Mouse (Mus musculus): Measurements from ENCODE around the gene Gm2431. TPM values are rescaled to one million over a fixed set of nuclear protein-coding genes. Genes with fewer than 3 reads are reported as not detected.
"Not testable (repeated sequence)": the region's sequence is repeated elsewhere in the genome, so short reads cannot be mapped to it uniquely, and the experiment has no call there.

Gm2431 gene
- polyA plus RNA-seq (2014; fragmentation: Nextera tagmentation; extraction: Ambion mirVana), result not detected in 2 replicates

GRCm38 (mm10) chr7:142258254-142258653 lies at the start of gene Gm2431:
Gm2431 (minus strand) TSS chr7:142258354.
- ATAC-seq (replicated peaks; ENCODE audit: low FRiP score); H3K4me1 ChIP-seq (replicated peaks; ENCODE audit: control insufficient read depth, insufficient read depth, low read length); H3K9me3 ChIP-seq (ENCODE audit: control insufficient read depth, low read length); DNase-seq (ENCODE audit: low spot score); H3K4me3 ChIP-seq (ENCODE audit: low read depth, low read length); H3K4me2 ChIP-seq; H3K9ac ChIP-seq (ENCODE audit: low read depth, low read length); H3K27me3 ChIP-seq (replicated peaks; ENCODE audit: control insufficient read depth, insufficient read depth, low read length); H3K36me3 ChIP-seq (ENCODE audit: control insufficient read depth, insufficient read depth, low read length); H3K27ac ChIP-seq (ENCODE audit: low read depth, low read length): not testable (repeated sequence)
- WGBS, result 31% methylated on average over 1 of the region's 1 CpGs

- not testable (repeated sequence) for H3K4me3 ChIP-seq (ENCODE audit: low read depth, low read length); H3K9ac ChIP-seq (ENCODE audit: low read depth, low read length); H3K4me2 ChIP-seq; ATAC-seq (replicated peaks; ENCODE audit: low FRiP score); H3K27ac ChIP-seq (ENCODE audit: low read depth, low read length); H3K4me1 ChIP-seq (replicated peaks; ENCODE audit: control insufficient read depth, insufficient read depth, low read length); H3K36me3 ChIP-seq (ENCODE audit: control insufficient read depth, insufficient read depth, low read length); H3K27me3 ChIP-seq (replicated peaks; ENCODE audit: control insufficient read depth, insufficient read depth, low read length); DNase-seq (ENCODE audit: low spot score); H3K9me3 ChIP-seq (ENCODE audit: control insufficient read depth, low read length)
- 78% methylated on average over 1 of the region's 1 CpGs for WGBS
Observed at GRCm38 (mm10) chr7:142303929-142304328, 45.8 kb upstream of the Gm2431 start.

- Histone ChIP-seq H3K4me3 (ENCODE audit: low read depth, low read length) (no peak within 1 kb of the TSS), H3K27ac (ENCODE audit: low read depth, low read length) (no peak within 1 kb of the TSS), H3K9ac (ENCODE audit: low read depth, low read length) (no peak within 1 kb of the TSS), H3K4me2 (no peak within 1 kb of the TSS), H3K9me3 (ENCODE audit: control insufficient read depth, low read length) (no peaks in the 10 kb centered on the region), H3K27me3 (replicated peaks; ENCODE audit: control insufficient read depth, insufficient read depth, low read length) (no peaks in the 10 kb centered on the region), H3K36me3 (ENCODE audit: control insufficient read depth, insufficient read depth, low read length) (no peaks in the 10 kb centered on the region), H3K4me1 (replicated peaks; ENCODE audit: control insufficient read depth, insufficient read depth, low read length) (no peaks in the 10 kb centered on the region)
- WGBS, result 32% methylated on average over 3 of the region's 3 CpGs
- no peak for ATAC-seq (replicated peaks; ENCODE audit: low FRiP score)
- DNase-seq (ENCODE audit: low spot score), result no peak
Observed at GRCm38 (mm10) chr7:142303249-142303648, 45.1 kb upstream of the Gm2431 start, which contains the start of gene Krtap5-4. Krtap5-4 (plus strand) TSS chr7:142303549.

GRCm38 (mm10) chr7:142297018-142297417 lies 38.9 kb upstream of the Gm2431 start, which contains the start of gene Krtap5-1:
Krtap5-1 (minus strand) TSS chr7:142297118.
- H3K4me2 ChIP-seq; H3K4me1 ChIP-seq (replicated peaks; ENCODE audit: control insufficient read depth, insufficient read depth, low read length); H3K9me3 ChIP-seq (ENCODE audit: control insufficient read depth, low read length); H3K4me3 ChIP-seq (ENCODE audit: low read depth, low read length); DNase-seq (ENCODE audit: low spot score); ATAC-seq (replicated peaks; ENCODE audit: low FRiP score); H3K27me3 ChIP-seq (replicated peaks; ENCODE audit: control insufficient read depth, insufficient read depth, low read length); H3K27ac ChIP-seq (ENCODE audit: low read depth, low read length); H3K9ac ChIP-seq (ENCODE audit: low read depth, low read length); H3K36me3 ChIP-seq (ENCODE audit: control insufficient read depth, insufficient read depth, low read length): not testable (repeated sequence)

- WGBS, result 19% methylated on average over 4 of the region's 4 CpGs
- not testable (repeated sequence) for H3K27ac ChIP-seq (ENCODE audit: low read depth, low read length); DNase-seq (ENCODE audit: low spot score); H3K36me3 ChIP-seq (ENCODE audit: control insufficient read depth, insufficient read depth, low read length); H3K9ac ChIP-seq (ENCODE audit: low read depth, low read length); H3K9me3 ChIP-seq (ENCODE audit: control insufficient read depth, low read length); H3K4me2 ChIP-seq; H3K4me3 ChIP-seq (ENCODE audit: low read depth, low read length); ATAC-seq (replicated peaks; ENCODE audit: low FRiP score); H3K27me3 ChIP-seq (replicated peaks; ENCODE audit: control insufficient read depth, insufficient read depth, low read length); H3K4me1 ChIP-seq (replicated peaks; ENCODE audit: control insufficient read depth, insufficient read depth, low read length)
Observed at GRCm38 (mm10) chr7:142296108-142296507, 38.0 kb upstream of the Gm2431 start.

- ATAC-seq (replicated peaks; ENCODE audit: low FRiP score) (no peak), DNase-seq (ENCODE audit: low spot score) (no peak)
- H3K27me3 ChIP-seq (replicated peaks; ENCODE audit: control insufficient read depth, insufficient read depth, low read length), result no peaks in the 10 kb centered on the region
- no peak overlapping the region for H3K9ac ChIP-seq (ENCODE audit: low read depth, low read length)
- no peak overlapping the region for H3K27ac ChIP-seq (ENCODE audit: low read depth, low read length)
- no peak overlapping the region for H3K4me3 ChIP-seq (ENCODE audit: low read depth, low read length)
- H3K9me3 ChIP-seq (ENCODE audit: control insufficient read depth, low read length), result no peaks in the 10 kb centered on the region
- no peak overlapping the region for H3K4me2 ChIP-seq
- H3K36me3 ChIP-seq (ENCODE audit: control insufficient read depth, insufficient read depth, low read length), result no peaks in the 10 kb centered on the region
- no peaks in the 10 kb centered on the region for H3K4me1 ChIP-seq (replicated peaks; ENCODE audit: control insufficient read depth, insufficient read depth, low read length)
Observed at GRCm38 (mm10) chr7:142295418-142295817, 37.3 kb upstream of the Gm2431 start.

GRCm38 (mm10) chr7:142293851-142294250 lies 35.7 kb upstream of the Gm2431 start:
- H3K36me3 ChIP-seq (ENCODE audit: control insufficient read depth, insufficient read depth, low read length); H3K9me3 ChIP-seq (ENCODE audit: control insufficient read depth, low read length); DNase-seq (ENCODE audit: low spot score); ATAC-seq (replicated peaks; ENCODE audit: low FRiP score); H3K4me3 ChIP-seq (ENCODE audit: low read depth, low read length); H3K4me2 ChIP-seq; H3K9ac ChIP-seq (ENCODE audit: low read depth, low read length); H3K27ac ChIP-seq (ENCODE audit: low read depth, low read length); H3K4me1 ChIP-seq (replicated peaks; ENCODE audit: control insufficient read depth, insufficient read depth, low read length); H3K27me3 ChIP-seq (replicated peaks; ENCODE audit: control insufficient read depth, insufficient read depth, low read length): not testable (repeated sequence)
- 0% methylated on average over 2 of the region's 2 CpGs for WGBS

- not testable (repeated sequence) for H3K4me3 ChIP-seq (ENCODE audit: low read depth, low read length); H3K4me1 ChIP-seq (replicated peaks; ENCODE audit: control insufficient read depth, insufficient read depth, low read length); DNase-seq (ENCODE audit: low spot score); ATAC-seq (replicated peaks; ENCODE audit: low FRiP score); H3K4me2 ChIP-seq; H3K9ac ChIP-seq (ENCODE audit: low read depth, low read length); H3K9me3 ChIP-seq (ENCODE audit: control insufficient read depth, low read length); H3K36me3 ChIP-seq (ENCODE audit: control insufficient read depth, insufficient read depth, low read length); H3K27ac ChIP-seq (ENCODE audit: low read depth, low read length)
- peaks cover 19% of the 10 kb centered on the region for H3K27me3 ChIP-seq (replicated peaks; ENCODE audit: control insufficient read depth, insufficient read depth, low read length)
- 53% methylated on average over 9 of the region's 9 CpGs for WGBS
Observed at GRCm38 (mm10) chr7:142285910-142286612, 27.9 kb upstream of the Gm2431 start.

Data from liver, embryonic 11.5 days (tissue).